Mouse (Mus musculus) embryonic facial prominence, embryonic 14.5 days (tissue): ENCODE measurements around the gene Slc30a2. TPM values are rescaled to one million over a fixed set of nuclear protein-coding genes. Genes with fewer than 3 reads are reported as not detected.

ENCODE experiments used
- ATAC-seq: fragments of 200-750 bp; cut with Nextera tagmentation; 2 replicates; pipeline ENCODE4 v1.8.0; 2017; ENCODE audit warnings: low read depth, moderate number of reproducible peaks, moderate TSS enrichment
- DNase-seq: peaks from one replicate; pipeline ENCODE4 v3.0.0-alpha.2; 2015; ENCODE audit warnings: low spot score
- H3K27ac ChIP-seq: fragments of 300-500 bp; sonication (generic); replicated peaks from 2 replicates; pipeline ENCODE4 v1.5.1; 2014; ENCODE audit warnings: low read depth, mild to moderate bottlenecking, low read length, moderate library complexity
- H3K27me3 ChIP-seq: fragments of 300-500 bp; sonication (generic); replicated peaks from 2 replicates; pipeline ENCODE4 v1.6.1; 2014; ENCODE audit warnings: low read length; ENCODE audit not compliant: control insufficient read depth, insufficient read depth
- H3K36me3 ChIP-seq: fragments of 300-500 bp; sonication (generic); 2 replicates; pipeline ENCODE4 v1.6.1; 2014; ENCODE audit warnings: low read length, mixed read lengths; ENCODE audit not compliant: control insufficient read depth, insufficient read depth
- H3K4me1 ChIP-seq: fragments of 300-500 bp; sonication (generic); 2 replicates; pipeline ENCODE4 v1.6.1; 2014; ENCODE audit warnings: antibody characterized with exemption, low read length; ENCODE audit not compliant: control insufficient read depth, insufficient read depth
- H3K4me2 ChIP-seq: fragments of 300-500 bp; sonication (generic); 2 replicates; pipeline ENCODE4 v1.6.1; 2014; ENCODE audit warnings: low read depth, mild to moderate bottlenecking, low read length, moderate library complexity, mixed read lengths
- H3K4me3 ChIP-seq: fragments of 300-500 bp; sonication (generic); 2 replicates; pipeline ENCODE4 v1.5.1; 2014; ENCODE audit warnings: low read depth, mild to moderate bottlenecking, low read length
- H3K9ac ChIP-seq: fragments of 300-500 bp; sonication (generic); 2 replicates; pipeline ENCODE4 v1.6.1; 2014; ENCODE audit warnings: low read depth, mild to moderate bottlenecking, low read length, moderate library complexity, mixed read lengths
- H3K9me3 ChIP-seq: fragments of 300-500 bp; sonication (generic); 2 replicates; pipeline ENCODE4 v1.6.1; 2016; ENCODE audit warnings: low read length; ENCODE audit not compliant: control insufficient read depth
- WGBS: fragments of 180-500 bp; shearing (Covaris S2); extraction: QIAGEN DNeasy Blood & Tissue Kit; methylation state at CpG from one replicate; pipeline ENCODE4 v1.1.7; 2014; 5-methylcytosine and 5-hydroxymethylcytosine counted together
- polyA plus RNA-seq: library from polyadenylated mRNA; unstranded; fragments of >200 nt; fragmentation: Nextera tagmentation; extraction: Ambion mirVana; gene quantifications from 2 replicates; pipeline ENCODE4 v1.2.1, GENCODE M21; 2014

The Slc30a2 gene
- polyA plus RNA-seq, 1 experiment from 2014 or later = 0.42 TPM

- no peak for DNase-seq
- H3K4me2 ChIP-seq = no peak overlapping the region
- peaks cover 2% of the 10 kb centered on the region; the same call in 1 of the 2 replicates for H3K4me1 ChIP-seq
- H3K4me3 ChIP-seq = no peak overlapping the region
- H3K9ac ChIP-seq = no peak overlapping the region
- no peak for ATAC-seq
- no peaks in the 10 kb centered on the region for H3K9me3 ChIP-seq
- no peak overlapping the region for H3K27ac ChIP-seq
- 76% methylated on average over 5 of the region's 5 CpGs for WGBS
- no peaks in the 10 kb centered on the region for H3K36me3 ChIP-seq
- no peaks in the 10 kb centered on the region for H3K27me3 ChIP-seq
Observed at GRCm38 (mm10) chr4:134302084-134302483, 40.9 kb upstream of the Slc30a2 start.

GRCm38 (mm10) chr4:134306963-134307362 lies 36.0 kb upstream of the Slc30a2 start:
- no peaks in the 10 kb centered on the region for H3K27me3 ChIP-seq
- H3K4me2 ChIP-seq = peak overlapping the region; percentile 38; the same call in 1 of the 2 replicates
- H3K4me3 ChIP-seq = no peak overlapping the region
- no peaks in the 10 kb centered on the region for H3K9me3 ChIP-seq
- ATAC-seq = no peak
- WGBS = 58% methylated on average over 2 of the region's 2 CpGs
- H3K27ac ChIP-seq = no peak overlapping the region
- H3K9ac ChIP-seq = no peak overlapping the region
- peaks cover 8% of the 10 kb centered on the region for H3K4me1 ChIP-seq
- no peaks in the 10 kb centered on the region for H3K36me3 ChIP-seq
- DNase-seq = no peak

GRCm38 (mm10) chr4:134307367-134308072 lies 35.5 kb upstream of the Slc30a2 start:
- Histone ChIP-seq H3K36me3 (no peaks in the 10 kb centered on the region), H3K4me2 (peak overlapping the region; percentile 38), H3K4me1 (peaks cover 8% of the 10 kb centered on the region), H3K27me3 (no peaks in the 10 kb centered on the region), H3K27ac (0 out of 2 replicates have a peak overlapping the region, but pooled peaks have one; percentile 15), H3K9me3 (no peaks in the 10 kb centered on the region), H3K4me3 (no peak overlapping the region), H3K9ac (no peak overlapping the region)
- WGBS = 9% methylated on average over 12 of the region's 12 CpGs
- peak; percentile 87 for DNase-seq
- peak; percentile 83; the same call in 1 of the 2 replicates for ATAC-seq

GRCm38 (mm10) chr4:134310106-134310505 lies 32.9 kb upstream of the Slc30a2 start:
- WGBS = 80% methylated on average over 7 of the region's 7 CpGs
- H3K4me3 ChIP-seq = no peak overlapping the region
- DNase-seq (no peak), ATAC-seq (no peak)
- H3K4me1 ChIP-seq = peaks cover 15% of the 10 kb centered on the region
- H3K9ac ChIP-seq = no peak overlapping the region
- H3K27me3 ChIP-seq = no peaks in the 10 kb centered on the region
- no peak overlapping the region for H3K4me2 ChIP-seq
- H3K36me3 ChIP-seq = no peaks in the 10 kb centered on the region
- peaks cover 6% of the 10 kb centered on the region; the same call in 1 of the 2 replicates for H3K9me3 ChIP-seq
- no peak overlapping the region for H3K27ac ChIP-seq

- 87% methylated on average over 9 of the region's 9 CpGs for whole genome bisulfite sequencing
- H3K27me3 ChIP-seq = no peaks in the 10 kb centered on the region
- no peak for DNase-seq
- H3K27ac ChIP-seq = no peak overlapping the region
- no peak overlapping the region for H3K4me2 ChIP-seq
- peaks cover 17% of the 10 kb centered on the region for H3K4me1 ChIP-seq
- H3K36me3 ChIP-seq = no peaks in the 10 kb centered on the region
- no peak overlapping the region for H3K4me3 ChIP-seq
- no peak for ATAC-seq
- H3K9me3 ChIP-seq = peaks cover 6% of the 10 kb centered on the region; the same call in 1 of the 2 replicates
- no peak overlapping the region for H3K9ac ChIP-seq
Observed at GRCm38 (mm10) chr4:134310656-134311055, 32.3 kb upstream of the Slc30a2 start.

- DNase-seq = no peak
- 76% methylated on average over 9 of the region's 9 CpGs for WGBS
- no peak for ATAC-seq
- no peaks in the 10 kb centered on the region for H3K27me3 ChIP-seq
- peaks cover 6% of the 10 kb centered on the region; the same call in 1 of the 2 replicates for H3K9me3 ChIP-seq
- H3K4me2 ChIP-seq = no peak overlapping the region
- no peak overlapping the region for H3K27ac ChIP-seq
- H3K4me3 ChIP-seq = no peak overlapping the region
- no peaks in the 10 kb centered on the region for H3K36me3 ChIP-seq
- H3K4me1 ChIP-seq = peaks cover 17% of the 10 kb centered on the region
- no peak overlapping the region for H3K9ac ChIP-seq
Observed at GRCm38 (mm10) chr4:134311784-134312183, 31.2 kb upstream of the Slc30a2 start.

GRCm38 (mm10) chr4:134312341-134312740 lies 30.6 kb upstream of the Slc30a2 start:
- ATAC-seq = no peak
- H3K27me3 ChIP-seq = no peaks in the 10 kb centered on the region

GRCm38 (mm10) chr4:134312901-134313300 lies 30.1 kb upstream of the Slc30a2 start:
- no peak overlapping the region for H3K4me3 ChIP-seq
- H3K9ac ChIP-seq = no peak overlapping the region
- H3K27me3 ChIP-seq = no peaks in the 10 kb centered on the region
- H3K36me3 ChIP-seq = no peaks in the 10 kb centered on the region
- H3K4me2 ChIP-seq = no peak overlapping the region
- H3K4me1 ChIP-seq = peaks cover 9% of the 10 kb centered on the region; the same call in 1 of the 2 replicates
- peaks cover 6% of the 10 kb centered on the region; the same call in 1 of the 2 replicates for H3K9me3 ChIP-seq
- 95% methylated on average over 6 of the region's 6 CpGs for WGBS
- DNase-seq (no peak), ATAC-seq (no peak)
- H3K27ac ChIP-seq = no peak overlapping the region

More at GRCm38 (mm10) chr4:134312341-134312740, 30.6 kb upstream of the Slc30a2 start:
- H3K4me1 ChIP-seq = peaks cover 12% of the 10 kb centered on the region
- H3K27ac ChIP-seq = no peak overlapping the region
- 90% methylated on average over 5 of the region's 5 CpGs for WGBS
- H3K36me3 ChIP-seq = no peaks in the 10 kb centered on the region
- H3K4me2 ChIP-seq = no peak overlapping the region
- H3K9ac ChIP-seq = no peak overlapping the region
- no peak for DNase-seq
- peaks cover 6% of the 10 kb centered on the region; the same call in 1 of the 2 replicates for H3K9me3 ChIP-seq
- no peak overlapping the region for H3K4me3 ChIP-seq
